Mouse (Mus musculus) heart, postnatal 14 days (tissue): ENCODE results near the gene Olfr715b. TPM values are rescaled to one million over a fixed set of nuclear protein-coding genes. Genes with fewer than 3 reads are reported as not detected.
"Not testable (repeated sequence)": the region's sequence is repeated elsewhere in the genome, so short reads cannot be mapped to it uniquely, and the experiment has no call there.

Source experiments
- DNase-seq, 2 experiments: peaks; one replicate each; pipeline ENCODE4 v3.0.0; 2021 to 2022
- intact Hi-C: fragments of 180-260 bp; cut with DNase I; formaldehyde crosslinking; loops from one replicate; pipeline ENCODE4 v1.15.1; 2025
- long read RNA-seq, 2 experiments: library from polyadenylated mRNA; stranded (forward); transcript quantifications; one replicate each; pipeline ENCODE4 v2.0.0; 2021
- total RNA-seq, 2 experiments: library from RNA; stranded (reverse); gene quantifications; 2 replicates each; pipeline ENCODE4 v1.2.3; 2021

Gene Olfr715b
- not detected for total RNA-seq
- long read RNA-seq, experiment 1, result 0 reads
- long read RNA-seq, experiment 2, result 0 reads

GRCm38 (mm10) chr7:107110269-107110668 is at the start of gene Olfr715b:
Gene Olfr715b (minus strand): TSS chr7:107110369.
- DNase-seq, intact Hi-C loops: not testable (repeated sequence)

- DNase-seq, intact Hi-C loops: not testable (repeated sequence)
Measured at GRCm38 (mm10) chr7:107138027-107138426, 27.9 kb upstream of the Olfr715b start, which contains the start of gene Olfr716. Gene Olfr716 (plus strand): TSS chr7:107138327.

- DNase-seq, intact Hi-C loops: not testable (repeated sequence)
Measured at GRCm38 (mm10) chr7:107130983-107131382, 20.8 kb upstream of the Olfr715b start, which contains the start of gene Olfr715. Gene Olfr715 (minus strand): TSS chr7:107131083.

GRCm38 (mm10) chr7:107092920-107093319 is 17.2 kb downstream of the Olfr715b start, which contains the start of gene Olfr17:
Gene Olfr17 (plus strand): TSS chr7:107093220.
- intact Hi-C loops, result no loop called here
- no peak for DNase-seq

DNA sequence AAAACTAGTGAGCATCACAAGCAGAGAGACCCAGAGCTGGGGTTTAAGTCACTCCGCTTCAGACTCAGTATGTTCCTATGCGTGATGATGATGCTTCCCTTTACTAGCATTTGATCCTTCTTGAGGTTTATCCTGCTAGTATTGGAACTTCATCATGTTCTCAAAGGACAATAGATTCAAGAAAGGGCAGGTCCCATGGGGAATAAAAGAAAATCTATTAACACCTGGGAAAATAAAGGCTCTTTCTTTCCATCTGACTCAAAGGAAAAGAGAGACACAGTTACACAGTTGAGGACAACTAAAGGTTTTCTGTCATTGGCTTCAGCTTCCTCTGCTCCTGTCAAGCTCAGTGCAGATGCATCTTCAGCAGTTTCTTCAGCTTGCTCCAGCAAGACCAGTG is 39.5 kb downstream of the Olfr715b start, which contains the start of gene Olfr714:
TSS of gene Olfr714 (plus strand) at position 301 of the 400 bp plus-strand sequence.
- DNase-seq, result no peak
- intact Hi-C loops, result no loop called here

Other genes with a start within 250 kb of the Olfr715b start
- not detected for gene Olfr704, start 247.2 kb downstream of the Olfr715b start, total RNA-seq
- not detected for gene Olfr705, start 233.5 kb downstream of the Olfr715b start, total RNA-seq
- gene Olfr706, start 222.2 kb downstream of the Olfr715b start, total RNA-seq, result not detected
- gene Olfr707, start 209.1 kb downstream of the Olfr715b start, total RNA-seq, result not detected
- gene Olfr1532-ps1, start 202.4 kb downstream of the Olfr715b start, total RNA-seq, result not detected
- not detected for gene Olfr709-ps1, start 178.2 kb downstream of the Olfr715b start, total RNA-seq
- not detected for gene Olfr710, start 162.1 kb downstream of the Olfr715b start, total RNA-seq
- not detected for gene Olfr6, start 146.4 kb downstream of the Olfr715b start, total RNA-seq
- gene Olfr711, start 134.9 kb downstream of the Olfr715b start, total RNA-seq, result not detected
- not detected for gene Olfr2, start 104.3 kb downstream of the Olfr715b start, total RNA-seq
- not detected for gene Olfr713, start 79.2 kb downstream of the Olfr715b start, total RNA-seq
- gene Olfr714, start 39.4 kb downstream of the Olfr715b start, total RNA-seq, result not detected
- gene Olfr17, start 17.1 kb downstream of the Olfr715b start, total RNA-seq, result not detected
- not detected for gene Olfr715, start 20.7 kb upstream of the Olfr715b start, total RNA-seq
- gene Olfr716, start 28.0 kb upstream of the Olfr715b start, total RNA-seq, result not detected
- gene Nlrp14, start 56.6 kb upstream of the Olfr715b start, total RNA-seq, result not detected
- gene Rbmxl2, start 99.1 kb upstream of the Olfr715b start, total RNA-seq, result under 1 TPM; 0.19 to 0.20 TPM